20 mouse cellular contexts compared by ENCODE assay signal in the genomic region with DNA sequence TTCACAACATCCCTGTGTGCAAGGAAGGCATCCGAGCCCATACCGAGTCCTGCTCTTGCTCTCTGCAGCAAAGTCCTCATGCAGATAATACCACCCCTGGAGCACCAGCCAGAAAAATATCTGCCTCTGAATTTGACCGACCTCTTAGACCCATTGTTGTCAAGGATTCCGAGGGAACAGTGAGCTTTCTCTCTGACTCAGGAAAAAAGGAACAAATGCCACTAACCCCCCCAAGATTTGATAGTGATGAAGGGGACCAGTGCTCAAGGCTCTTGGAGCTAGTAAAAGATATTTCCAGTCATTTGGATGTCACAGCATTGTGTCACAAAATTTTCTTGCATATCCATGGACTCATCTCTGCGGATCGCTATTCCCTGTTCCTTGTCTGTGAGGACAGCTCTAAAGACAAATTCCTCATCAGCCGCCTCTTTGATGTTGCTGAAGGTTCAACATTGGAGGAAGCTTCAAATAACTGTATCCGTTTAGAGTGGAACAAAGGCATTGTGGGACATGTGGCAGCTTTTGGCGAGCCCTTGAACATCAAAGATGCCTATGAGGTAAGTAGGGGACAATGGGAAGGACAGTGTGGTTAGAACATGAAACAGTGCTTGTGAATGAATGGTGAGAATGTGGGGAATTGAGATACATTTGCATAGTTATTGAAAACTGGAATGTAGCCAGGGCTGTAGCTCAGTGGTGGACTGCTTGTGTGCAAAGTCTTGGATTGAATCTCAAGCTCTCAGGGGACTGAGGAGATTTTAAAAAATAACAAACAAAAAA.
"Had no signal": no experiment of that assay in that cellular context is flagged by ENCODE, and none has a peak within 500 bp of the region (broad histone marks: within the 10 kb centered on the region; RNA-seq: fewer than 3 reads in every experiment).

No protein-coding gene starts in this region.

- H3K27ac ChIP-seq: kidney, postnatal 0 days; layer of hippocampus, adult 2 months; limb, embryonic 10.5 days; limb, embryonic 13.5 days; liver, embryonic 12.5 days; liver, embryonic 15.5 days; macrophage; neural tube, embryonic 12.5 days; neural tube, embryonic 15.5 days; stomach, embryonic 15.5 days had no signal

- ATAC-seq: liver, embryonic 12.5 days had no signal

- H3K9me3 ChIP-seq: liver, embryonic 15.5 days had no signal

- H3K36me3 ChIP-seq: liver, embryonic 12.5 days; liver, embryonic 15.5 days; neural tube, embryonic 12.5 days; neural tube, embryonic 15.5 days had no signal

- H3K4me1 ChIP-seq: limb, embryonic 10.5 days; limb, embryonic 13.5 days; liver, embryonic 12.5 days; liver, embryonic 15.5 days; neural tube, embryonic 12.5 days; neural tube, embryonic 15.5 days; stomach, embryonic 15.5 days had no signal

- H3K4me2 ChIP-seq: limb, embryonic 13.5 days; liver, embryonic 12.5 days; liver, embryonic 15.5 days; neural tube, embryonic 12.5 days; neural tube, embryonic 15.5 days; stomach, embryonic 15.5 days had no signal

- H3K27me3 ChIP-seq: limb, embryonic 13.5 days; liver, embryonic 12.5 days; liver, embryonic 15.5 days; neural tube, embryonic 12.5 days; neural tube, embryonic 15.5 days; stomach, embryonic 15.5 days had no signal

- DNase-seq: kidney, adult 18-20 months; kidney, adult 9 months; kidney, postnatal 25 days; layer of hippocampus, adult 9-11 months; liver; lung, adult 18-20 months; right cerebral cortex, adult 18-20 months; right cerebral cortex, postnatal 14 days; right cerebral cortex, postnatal 4 days; thymus, postnatal 25 days had no signal

- H3K9ac ChIP-seq: limb, embryonic 13.5 days; liver, embryonic 12.5 days; liver, embryonic 15.5 days; neural tube, embryonic 12.5 days; neural tube, embryonic 15.5 days; stomach, embryonic 15.5 days had no signal

- H3K4me3 ChIP-seq: layer of hippocampus, adult 2 months; limb, embryonic 10.5 days; limb, embryonic 13.5 days; liver, embryonic 12.5 days; liver, embryonic 15.5 days; neural tube, embryonic 12.5 days; neural tube, embryonic 15.5 days; stomach, embryonic 15.5 days had no signal
